Comparison of ENCODE assay signal across 28 mouse cellular contexts in the genomic region with DNA sequence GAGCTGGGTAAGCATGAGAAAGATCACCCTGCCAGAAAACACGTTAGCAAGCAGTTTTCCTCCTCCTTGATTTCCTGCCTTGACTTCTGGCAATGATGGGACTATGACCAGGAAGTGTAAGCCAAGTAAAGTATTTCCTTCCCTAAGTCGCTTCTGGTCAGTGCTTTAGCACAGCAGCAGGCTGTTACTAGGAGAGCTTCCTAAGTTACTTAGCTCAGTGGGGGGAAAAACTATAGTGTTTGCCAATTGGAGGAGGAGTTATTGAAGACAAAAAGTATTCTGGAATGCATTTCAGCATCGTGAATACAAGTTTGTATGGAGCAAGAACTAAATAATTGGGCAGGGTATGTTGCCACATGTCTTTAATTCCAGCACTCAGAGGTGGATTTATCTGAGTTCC. TPM values are rescaled to one million over a fixed set of nuclear protein-coding genes. Genes with fewer than 3 reads are reported as not detected.
DNase-seq lines count a peak whose midpoint lies in the region; ATAC-seq and TF ChIP-seq lines count a peak whose summit lies in the region.
"Had no signal": no experiment of that assay in that cellular context is flagged by ENCODE, and none has a peak within 500 bp of the region (broad histone marks: within the 10 kb centered on the region; RNA-seq: fewer than 3 reads in every experiment).

No protein-coding gene starts in this region.

- ATAC-seq in lung, embryonic 14.5 days (ENCODE audit: insufficient read depth), result no peak
- ATAC-seq: forebrain, embryonic 16.5 days; hindbrain, embryonic 16.5 days; inflammation-experienced regulatory T-cells, adult 6 months had no signal

- no peaks in the 10 kb centered on the region for H3K4me1 ChIP-seq in lung, embryonic 14.5 days (ENCODE audit: insufficient read depth)
- H3K4me1 ChIP-seq: forebrain, embryonic 12.5 days; hindbrain, embryonic 12.5 days had no signal

- peak; percentile 86 for DNase-seq in heart, adult 11 months
- no peak for DNase-seq in heart, adult 18-20 months
- DNase-seq in lung, embryonic 14.5 days, result peak; percentile 31
- no peak for DNase-seq in lung, postnatal 14 days
- DNase-seq in adipocyte (ENCODE audit: low spot score), result peak; percentile 49
- no peak for DNase-seq in B cell, adult 2 months
- DNase-seq: adrenal gland, postnatal 10 days; cerebellum, adult 11 months; cerebellum, adult 8-10 months; cerebellum, postnatal 14 days; gastrocnemius, postnatal 10 days; heart, postnatal 4 days had no signal

- TF ChIP-seq CTCF in lung, embryonic 14.5 days (IDR thresholded peaks at IDR 0.05; ENCODE audit: low read depth), result no peak

- H3K36me3 ChIP-seq in lung, embryonic 14.5 days (ENCODE audit: insufficient read depth), result no peaks in the 10 kb centered on the region
- H3K36me3 ChIP-seq: embryonic facial prominence, embryonic 13.5 days; forebrain, embryonic 12.5 days; heart, embryonic 12.5 days; hindbrain, embryonic 12.5 days had no signal

- H3K27ac ChIP-seq in lung, embryonic 14.5 days (ENCODE audit: low read depth), result no peak overlapping the region
- H3K27ac ChIP-seq: forebrain, embryonic 12.5 days; hindbrain, embryonic 12.5 days had no signal

- no peak overlapping the region for H3K4me3 ChIP-seq in lung, embryonic 14.5 days (ENCODE audit: low read depth, low read length)
- H3K4me3 ChIP-seq: embryonic facial prominence, embryonic 13.5 days; erythroblast, embryonic 14.5 days; forebrain, embryonic 12.5 days; heart, embryonic 12.5 days; hindbrain, embryonic 12.5 days had no signal

- H3K4me2 ChIP-seq in lung, embryonic 14.5 days, result no peak overlapping the region
- H3K4me2 ChIP-seq: embryonic facial prominence, embryonic 13.5 days; forebrain, embryonic 12.5 days; heart, embryonic 12.5 days; hindbrain, embryonic 12.5 days had no signal

- 18% methylated on average over 3 of the region's 3 CpGs for WGBS in lung, embryonic 14.5 days

- no peak overlapping the region for H3K9ac ChIP-seq in lung, embryonic 14.5 days
- H3K9ac ChIP-seq: embryonic facial prominence, embryonic 13.5 days; forebrain, embryonic 12.5 days; heart, embryonic 12.5 days; hindbrain, embryonic 12.5 days had no signal

- H3K9me3 ChIP-seq in lung, embryonic 14.5 days (ENCODE audit: low read depth, low read length), result no peaks in the 10 kb centered on the region
- H3K9me3 ChIP-seq: embryonic facial prominence, embryonic 13.5 days; forebrain, embryonic 12.5 days; heart, embryonic 12.5 days; hindbrain, embryonic 12.5 days had no signal

- no peaks in the 10 kb centered on the region for H3K27me3 ChIP-seq in lung, embryonic 14.5 days (ENCODE audit: insufficient read depth, low read length)
- H3K27me3 ChIP-seq: embryonic facial prominence, embryonic 13.5 days; forebrain, embryonic 12.5 days; heart, embryonic 12.5 days; hindbrain, embryonic 12.5 days had no signal

RNA-seq across cellular contexts. Expression of a gene that starts 4.0 kb away (rescaled TPM):
- total RNA-seq in heart, adult 18-20 months (2021), result not detected
- not detected in 2 replicates for polyA plus RNA-seq in lung, embryonic 14.5 days (2014; fragmentation: Nextera tagmentation; extraction: Ambion mirVana)
- total RNA-seq: adrenal gland, postnatal 10 days; adrenal gland, postnatal 4 days; common myeloid progenitor, adult 5-6 weeks; ES-E14; gastrocnemius, postnatal 10 days; gastrocnemius, postnatal 4 days; heart, adult 8-10 months; heart, postnatal 4 days had no signal
- polyA plus RNA-seq: brain, embryonic 14.5 days; embryonic facial prominence, embryonic 13.5 days; erythroblast, embryonic 14.5 days; forebrain, embryonic 12.5 days; frontal cortex, adult 2 months; heart, embryonic 12.5 days; heart, embryonic 16.5 days; hindbrain, embryonic 12.5 days; hindbrain, embryonic 16.5 days; inflammation-experienced regulatory T-cells, adult 6 months had no signal

RNA-seq across cellular contexts. Expression of a gene that starts 13.0 kb away (rescaled TPM):
- total RNA-seq in heart, adult 18-20 months (2021), result 1 to 10 TPM; 7.5 to 8.3 TPM
- 0.31 and 0.61 TPM in 2 replicates for polyA plus RNA-seq in lung, embryonic 14.5 days (2014; fragmentation: Nextera tagmentation; extraction: Ambion mirVana)
- total RNA-seq: common myeloid progenitor, adult 5-6 weeks had no signal
- polyA plus RNA-seq: erythroblast, embryonic 14.5 days; forebrain, embryonic 16.5 days had no signal

RNA-seq across cellular contexts. Expression of a gene that starts 32.7 kb away (rescaled TPM):
- total RNA-seq in heart, adult 18-20 months (2021), result 100 to 1,000 TPM; 183 to 191 TPM
- 76.0 and 77.9 TPM in 2 replicates for polyA plus RNA-seq in lung, embryonic 14.5 days (2014; fragmentation: Nextera tagmentation; extraction: Ambion mirVana)

RNA-seq across cellular contexts. Expression of a gene that starts 36.8 kb away (rescaled TPM):
- not detected for total RNA-seq in heart, adult 18-20 months (2021)
- polyA plus RNA-seq in lung, embryonic 14.5 days (2014; fragmentation: Nextera tagmentation; extraction: Ambion mirVana), result 0.03 TPM in 1 of 2 replicates, not detected in the other
- total RNA-seq: adrenal gland, postnatal 10 days; adrenal gland, postnatal 4 days; common myeloid progenitor, adult 5-6 weeks; ES-E14; gastrocnemius, postnatal 10 days; gastrocnemius, postnatal 4 days; heart, adult 8-10 months; heart, postnatal 4 days had no signal
- polyA plus RNA-seq: brain, embryonic 14.5 days; embryonic facial prominence, embryonic 13.5 days; forebrain, embryonic 12.5 days; forebrain, embryonic 16.5 days; frontal cortex, adult 2 months; heart, embryonic 12.5 days; hindbrain, embryonic 12.5 days; hindbrain, embryonic 16.5 days had no signal

RNA-seq across cellular contexts. Expression of a gene that starts 50.8 kb away (rescaled TPM):
- total RNA-seq in heart, adult 18-20 months (2021), result 10 to 100 TPM; 67.1 to 68.1 TPM
- 145 and 162 TPM in 2 replicates for polyA plus RNA-seq in lung, embryonic 14.5 days (2014; fragmentation: Nextera tagmentation; extraction: Ambion mirVana)

Comparison
In these comparisons a context has a peak if more than half of its experiments do, and no peak if none do; other contexts are left out.
1. DNase-seq: peak in heart, adult 11 months (single experiment), lung, embryonic 14.5 days (single experiment) and adipocyte (single experiment); none in heart, adult 18-20 months (0 of 2), lung, postnatal 14 days (single experiment) and B cell, adult 2 months (0 of 2).